Mouse (Mus musculus): ENCODE measurements at regions not wholly inside any gene's neighbourhood (a gene's known extent, or its start where the extent isn't known, plus 50 kb on each side); places are given as distances from the start of the nearest gene placed in this dataset.

DNA sequence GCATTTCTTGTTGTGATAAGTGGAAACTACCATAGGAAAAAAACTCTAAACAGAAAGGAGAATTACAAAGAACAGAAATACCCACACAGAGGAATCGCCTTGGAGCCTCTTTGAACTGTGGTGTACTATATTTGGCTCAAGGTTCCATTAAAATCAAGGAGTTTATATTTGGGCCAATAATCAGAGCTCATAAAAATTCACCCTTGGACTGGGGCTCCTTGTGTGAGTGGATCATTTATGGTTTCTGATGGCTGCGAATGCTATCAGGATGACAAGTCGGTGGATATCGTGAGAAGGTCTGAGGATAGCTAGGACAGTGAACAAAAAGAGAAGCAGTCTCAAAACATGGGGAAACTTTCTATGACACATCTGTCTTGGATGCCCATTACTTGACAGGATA, 92.2 kb upstream of the Klf3 start:
- no peak overlapping the region for H3K4me3 ChIP-seq (ENCODE audit: control insufficient read depth in 1 of 2, insufficient read depth in 1 of 2, low read depth in 2 of 2, low read length in 2 of 2)
- no peak overlapping the region for H3K9ac ChIP-seq (ENCODE audit: control insufficient read depth, low read depth, low read length, poor library complexity, severe bottlenecking)
- peaks cover 0 to 7% of the 10 kb centered on the region in 2 experiments; a peak in 2 of 4 replicates for H3K36me3 ChIP-seq (ENCODE audit: control insufficient read depth in 1 of 2, insufficient read depth in 2 of 2, low read length in 2 of 2)
- DNase-seq (ENCODE audit: low read depth, low spot score), result no peak
- no peaks in the 10 kb centered on the region for H3K79me2 ChIP-seq (ENCODE audit: control insufficient read depth, insufficient read depth, low read length, poor library complexity)
- no peaks in the 10 kb centered on the region for H3K9me3 ChIP-seq (replicated peaks; ENCODE audit: insufficient read depth, low read length)
- no peak overlapping the region for H3K27ac ChIP-seq (ENCODE audit: control insufficient read depth, low read depth, low read length)
- no peak for TF ChIP-seq TAL1 (IDR thresholded peaks at IDR 0.05; ENCODE audit: low read length)
- TF ChIP-seq SMC3 (IDR thresholded peaks at IDR 0.05; ENCODE audit: low read depth, low read length), result no peak
- no peak for TF ChIP-seq ELF1 (IDR thresholded peaks at IDR 0.05; ENCODE audit: low read depth, low read length)
- no peak for TF ChIP-seq ZKSCAN1 (IDR thresholded peaks at IDR 0.05; ENCODE audit: low read depth, low read length)
- no peak for TF ChIP-seq CHD1 (IDR thresholded peaks at IDR 0.05; ENCODE audit: low read depth, low read length)
- no peak for TF ChIP-seq UBTF (IDR thresholded peaks at IDR 0.05; ENCODE audit: borderline replicate concordance, insufficient read depth, low read depth, low read length)
- TF ChIP-seq ZC3H11A (IDR thresholded peaks at IDR 0.05; ENCODE audit: low read depth, low read length), result no peak
- TF ChIP-seq MXI1 (IDR thresholded peaks at IDR 0.05; ENCODE audit: low read depth, low read length), result no peak
- TF ChIP-seq ETS1 (IDR thresholded peaks at IDR 0.05; ENCODE audit: low read depth, low read length), result no peak
- H3K4me1 ChIP-seq (ENCODE audit: control insufficient read depth in 1 of 2, insufficient read depth in 2 of 2, low read length in 2 of 2), result peaks cover 7 to 10% of the 10 kb centered on the region in 2 experiments; a peak in 3 of 4 replicates
- no peaks in the 10 kb centered on the region for H3K27me3 ChIP-seq (ENCODE audit: control insufficient read depth in 1 of 2, insufficient read depth in 2 of 2, low read length in 2 of 2)

DNA sequence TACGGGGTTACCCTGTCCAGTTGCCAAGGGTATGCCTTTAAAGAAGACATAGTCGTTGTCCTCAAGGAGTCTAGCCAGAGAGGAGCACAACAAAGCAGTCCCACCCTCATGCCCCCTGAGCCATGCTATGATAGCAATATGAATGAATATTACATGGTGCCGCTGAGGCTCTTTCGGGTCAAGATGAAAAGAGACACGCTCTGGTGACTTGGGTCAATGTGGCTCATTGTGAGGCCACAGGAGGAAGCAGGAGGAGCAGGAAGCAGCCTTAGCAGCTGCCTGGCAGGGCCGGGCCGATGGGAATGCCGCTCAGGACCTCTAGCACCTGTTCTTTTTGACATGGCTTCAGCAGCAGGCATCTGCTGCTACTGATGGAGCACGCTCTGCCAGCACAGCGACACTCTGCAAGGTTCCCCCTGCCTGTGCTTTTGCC, 89.0 kb upstream of the Klf3 start:
- Histone ChIP-seq H3K4me3 (ENCODE audit: control insufficient read depth in 1 of 2, insufficient read depth in 1 of 2, low read depth in 2 of 2, low read length in 2 of 2) (no peak overlapping the region), H3K27ac (ENCODE audit: control insufficient read depth, low read depth, low read length) (no peak overlapping the region), H3K9me3 (replicated peaks; ENCODE audit: insufficient read depth, low read length) (no peaks in the 10 kb centered on the region), H3K36me3 (ENCODE audit: control insufficient read depth in 1 of 2, insufficient read depth in 2 of 2, low read length in 2 of 2) (peaks cover 0 to 7% of the 10 kb centered on the region in 2 experiments; a peak in 2 of 4 replicates), H3K9ac (ENCODE audit: control insufficient read depth, low read depth, low read length, poor library complexity, severe bottlenecking) (no peak overlapping the region), H3K27me3 (ENCODE audit: control insufficient read depth in 1 of 2, insufficient read depth in 2 of 2, low read length in 2 of 2) (no peaks in the 10 kb centered on the region), H3K79me2 (ENCODE audit: control insufficient read depth, insufficient read depth, low read length, poor library complexity) (no peaks in the 10 kb centered on the region), H3K4me1 (ENCODE audit: control insufficient read depth in 1 of 2, insufficient read depth in 2 of 2, low read length in 2 of 2) (peaks cover 9 to 14% of the 10 kb centered on the region in 2 experiments; a peak in 3 of 4 replicates)
- TF ChIP-seq MAX (IDR thresholded peaks at IDR 0.05; ENCODE audit: low read length), result no peak
- TF ChIP-seq MEF2A (IDR thresholded peaks at IDR 0.05; ENCODE audit: extremely low read depth, insufficient replicate concordance, low read depth, low read length, poor library complexity, severe bottlenecking), result no peak
- no peak for TF ChIP-seq ZMIZ1 (IDR thresholded peaks at IDR 0.05; ENCODE audit: low read depth, low read length)
- no peak for TF ChIP-seq RCOR1 (IDR thresholded peaks at IDR 0.05; ENCODE audit: low read depth, low read length)
- no peak for TF ChIP-seq TAL1 (IDR thresholded peaks at IDR 0.05; ENCODE audit: low read length)
- DNase-seq (ENCODE audit: low read depth, low spot score), result no peak

GRCm38 (mm10) chr5:64714710-64715109, 88.5 kb upstream of the Klf3 start:
- no peak overlapping the region for H3K9ac ChIP-seq (ENCODE audit: control insufficient read depth, low read depth, low read length, poor library complexity, severe bottlenecking)
- no peak overlapping the region for H3K4me3 ChIP-seq (ENCODE audit: control insufficient read depth in 1 of 2, insufficient read depth in 1 of 2, low read depth in 2 of 2, low read length in 2 of 2)
- peak; percentile 41 for DNase-seq (ENCODE audit: low read depth, low spot score)
- H3K27me3 ChIP-seq (ENCODE audit: control insufficient read depth in 1 of 2, insufficient read depth in 2 of 2, low read length in 2 of 2), result no peaks in the 10 kb centered on the region
- H3K79me2 ChIP-seq (ENCODE audit: control insufficient read depth, insufficient read depth, low read length, poor library complexity), result no peaks in the 10 kb centered on the region
- no peaks in the 10 kb centered on the region for H3K9me3 ChIP-seq (replicated peaks; ENCODE audit: insufficient read depth, low read length)
- peak in 1 of 2 experiments; percentile 20; a peak in 1 of 4 replicates for TF ChIP-seq POLR2A (IDR thresholded peaks at IDR 0.05; ENCODE audit: control insufficient read depth in 1 of 2, insufficient read depth in 1 of 2, low read depth in 1 of 2, low read length in 2 of 2, poor library complexity in 1 of 2)
- no peak for TF ChIP-seq MYB (IDR thresholded peaks at IDR 0.05; ENCODE audit: low read depth, low read length)
- H3K4me1 ChIP-seq (ENCODE audit: control insufficient read depth in 1 of 2, insufficient read depth in 2 of 2, low read length in 2 of 2), result peaks cover 9 to 14% of the 10 kb centered on the region in 2 experiments; a peak in 3 of 4 replicates
- peaks cover 0 to 7% of the 10 kb centered on the region in 2 experiments; a peak in 2 of 4 replicates for H3K36me3 ChIP-seq (ENCODE audit: control insufficient read depth in 1 of 2, insufficient read depth in 2 of 2, low read length in 2 of 2)
- no peak overlapping the region for H3K27ac ChIP-seq (ENCODE audit: control insufficient read depth, low read depth, low read length)

All from MEL (cell line).